Mouse (Mus musculus) layer of hippocampus, postnatal 14 days (tissue): ENCODE results near the gene Cfap74. TPM values are rescaled to one million over a fixed set of nuclear protein-coding genes. Genes with fewer than 3 reads are reported as not detected.
"Not testable (repeated sequence)": the region's sequence is repeated elsewhere in the genome, so short reads cannot be mapped to it uniquely, and the experiment has no call there.

Experiments used
- DNase-seq, 2 experiments: peaks; one replicate each; pipeline ENCODE4 v3.0.0; 2021 to 2022; ENCODE audit warnings: low spot score in 2 of 2, mixed read lengths in 1 of 2
- total RNA-seq, 2 experiments: library from RNA; stranded (reverse); gene quantifications; 2 replicates each; pipeline ENCODE4 v1.2.3; 2021

The Cfap74 gene
- total RNA-seq, 2 experiments from 2014 or later: 9.6 to 11.5 TPM

GRCm38 (mm10) chr4:155401121-155401520, 7.9 kb upstream of the Cfap74 start:
- DNase-seq: no peak

- no peak for DNase-seq
Observed at GRCm38 (mm10) chr4:155402489-155402888, 6.5 kb upstream of the Cfap74 start.

DNA sequence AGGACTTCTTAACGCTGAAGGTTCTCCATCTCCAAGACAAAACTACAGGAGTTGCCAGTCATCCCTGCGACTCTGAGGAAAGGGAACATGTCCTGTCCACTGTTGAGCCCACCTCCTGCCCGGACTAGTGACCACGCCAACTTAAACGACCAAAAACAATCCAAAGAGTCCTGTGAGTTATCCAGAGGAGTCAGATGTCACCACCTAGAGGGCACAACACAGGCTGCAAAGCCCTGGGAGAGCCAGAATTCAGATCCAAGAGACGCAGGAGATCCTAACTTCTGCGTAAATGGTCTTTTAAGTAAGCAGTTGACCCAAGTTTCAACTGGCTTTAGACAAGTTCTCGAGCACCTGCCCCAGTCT, 314 bp upstream of the Cfap74 start:
- no peak for DNase-seq

DNA sequence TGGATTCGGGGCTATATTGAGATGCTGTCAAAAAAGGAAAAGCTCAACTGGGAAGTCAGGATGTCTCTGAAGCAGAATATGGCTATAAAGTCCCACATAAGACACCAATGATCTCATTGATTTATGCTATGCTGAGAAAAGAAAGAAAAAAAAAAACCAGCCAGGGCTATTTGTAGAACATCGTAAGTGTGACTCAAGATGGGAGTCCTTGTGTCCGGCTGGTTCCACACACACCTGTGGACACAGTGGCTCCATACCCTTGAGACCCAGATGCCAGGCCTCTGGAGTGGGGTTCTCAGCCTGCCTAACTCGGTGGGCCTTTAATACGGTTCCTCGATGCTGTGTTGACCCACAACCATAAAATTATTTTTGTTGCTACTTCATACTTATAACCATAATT, 3.1 kb downstream of the Cfap74 start:
- no peak for DNase-seq

DNA sequence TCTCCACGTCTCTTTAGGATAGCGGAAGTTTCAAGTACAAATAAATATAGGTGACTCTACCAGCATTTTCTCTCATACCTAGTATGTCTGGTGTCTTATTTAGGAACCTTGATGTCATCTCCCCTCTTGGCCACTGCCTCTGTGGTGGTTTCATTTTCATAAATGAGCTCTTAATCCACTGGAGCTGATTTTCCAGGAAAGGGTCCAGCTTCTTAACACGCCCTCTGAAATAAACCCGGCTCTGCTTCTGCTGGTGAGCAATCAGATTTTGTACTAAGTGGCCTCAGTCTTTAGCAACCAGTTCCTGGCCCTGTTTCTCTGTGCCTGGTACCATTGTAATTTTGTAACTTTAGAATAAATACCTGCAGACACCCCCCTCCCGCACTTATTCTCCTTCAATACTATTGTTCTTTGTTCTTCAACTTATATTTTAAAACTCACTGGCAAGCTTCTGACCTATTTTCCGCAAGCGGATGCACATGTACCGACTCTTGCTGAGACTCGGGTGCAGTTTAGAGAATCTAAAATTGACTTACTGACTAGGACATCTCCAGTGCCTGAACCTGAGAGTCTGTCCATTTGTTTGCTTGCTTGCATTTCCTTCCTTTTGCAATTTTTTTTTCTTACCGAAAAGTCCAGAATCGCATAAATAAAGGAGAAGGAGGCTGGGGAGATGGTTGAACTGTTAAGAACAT, 4.8 kb downstream of the Cfap74 start:
- DNase-seq: no peak

GRCm38 (mm10) chr4:155414656-155415235, 5.8 kb downstream of the Cfap74 start:
- no peak for DNase-seq

DNA sequence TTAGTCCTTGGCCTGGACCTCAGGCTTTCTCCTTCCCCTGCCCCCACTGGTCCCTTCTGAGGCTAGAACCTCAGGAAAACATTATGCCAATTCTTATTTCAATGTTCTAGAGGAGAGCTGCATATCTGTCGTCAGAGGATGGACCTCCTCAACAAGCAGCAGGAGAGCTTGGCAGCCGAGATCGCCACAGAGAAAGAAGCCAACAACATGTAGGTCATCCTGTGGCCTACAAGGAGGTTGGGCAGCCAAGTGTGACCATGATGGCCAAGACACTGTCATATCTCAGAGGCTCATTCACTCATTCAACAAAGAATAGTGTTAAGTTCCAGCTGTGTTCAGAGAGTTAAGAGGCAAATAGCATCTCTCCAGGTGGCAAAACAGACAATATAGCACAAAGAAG, 11.1 kb downstream of the Cfap74 start:
- DNase-seq: no peak

GRCm38 (mm10) chr4:155421412-155422370, 12.7 kb downstream of the Cfap74 start:
- DNase-seq: not testable (repeated sequence)

DNA sequence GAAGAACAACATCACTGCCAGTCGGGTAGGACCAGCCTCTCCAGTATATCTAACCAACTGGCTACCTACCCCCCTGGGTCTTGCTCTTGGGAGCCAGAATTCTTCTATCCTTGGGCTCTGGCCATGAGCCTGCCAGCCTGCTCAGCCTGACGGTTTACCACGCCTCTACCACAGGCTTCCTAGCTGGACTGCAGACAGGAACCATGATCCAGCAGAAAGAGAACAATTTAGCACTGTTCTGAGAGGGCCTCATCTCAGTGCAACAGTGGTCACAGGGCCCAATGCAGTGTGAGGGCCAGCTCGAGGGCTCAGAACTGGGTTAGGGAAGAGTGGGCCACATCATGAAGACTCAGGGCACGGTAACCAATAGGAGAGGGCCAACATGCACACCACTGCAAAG, 15.0 kb downstream of the Cfap74 start:
- DNase-seq: no peak

GRCm38 (mm10) chr4:155426272-155426671, 17.3 kb downstream of the Cfap74 start:
- DNase-seq: no peak

DNA sequence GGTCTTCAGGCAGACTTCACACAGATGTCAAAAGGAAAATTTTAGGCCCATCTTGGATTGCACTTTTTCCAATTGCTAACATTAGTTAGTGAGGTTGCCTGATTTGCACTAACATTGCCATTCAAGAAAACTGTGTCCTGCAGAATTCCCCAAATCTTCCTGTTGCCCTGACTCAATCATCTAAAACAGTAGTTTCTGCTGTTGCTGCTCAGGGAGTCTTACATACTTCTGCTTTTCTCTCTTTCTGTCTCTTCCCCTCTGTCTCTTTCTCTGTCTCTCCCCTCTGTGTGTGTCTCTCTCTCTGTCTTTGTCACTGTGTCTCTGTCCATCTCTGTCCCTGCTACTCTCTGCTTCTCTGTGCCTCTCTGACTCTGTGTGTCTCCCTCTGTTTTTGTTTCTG, 19.5 kb downstream of the Cfap74 start:
- no peak for DNase-seq

- DNase-seq: no peak
Observed at GRCm38 (mm10) chr4:155429202-155429601, 20.2 kb downstream of the Cfap74 start.

- DNase-seq: no peak
Observed at GRCm38 (mm10) chr4:155432358-155432757, 23.4 kb downstream of the Cfap74 start.

DNA sequence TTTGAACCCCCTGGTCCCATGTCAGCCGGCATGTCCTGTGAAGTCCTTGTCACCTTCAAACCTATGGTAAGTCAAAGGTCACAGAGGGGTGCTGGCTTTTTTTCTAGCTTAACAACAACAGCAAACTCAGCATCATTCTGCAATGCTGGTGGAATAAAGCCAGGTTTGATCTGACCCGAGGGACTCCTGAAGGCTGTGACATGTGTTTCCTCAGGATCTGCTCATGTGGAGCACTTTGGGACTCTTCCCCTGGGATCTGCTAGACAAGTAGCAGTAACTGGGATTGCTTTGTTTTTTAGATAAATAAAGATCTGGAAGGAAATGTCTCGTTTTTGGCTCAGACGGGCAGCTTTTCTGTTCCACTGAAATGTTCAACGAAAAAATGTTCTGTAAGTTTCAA, 25.0 kb downstream of the Cfap74 start:
- no peak for DNase-seq

- DNase-seq: no peak
Observed at GRCm38 (mm10) chr4:155442808-155443207, 33.8 kb downstream of the Cfap74 start.

DNA sequence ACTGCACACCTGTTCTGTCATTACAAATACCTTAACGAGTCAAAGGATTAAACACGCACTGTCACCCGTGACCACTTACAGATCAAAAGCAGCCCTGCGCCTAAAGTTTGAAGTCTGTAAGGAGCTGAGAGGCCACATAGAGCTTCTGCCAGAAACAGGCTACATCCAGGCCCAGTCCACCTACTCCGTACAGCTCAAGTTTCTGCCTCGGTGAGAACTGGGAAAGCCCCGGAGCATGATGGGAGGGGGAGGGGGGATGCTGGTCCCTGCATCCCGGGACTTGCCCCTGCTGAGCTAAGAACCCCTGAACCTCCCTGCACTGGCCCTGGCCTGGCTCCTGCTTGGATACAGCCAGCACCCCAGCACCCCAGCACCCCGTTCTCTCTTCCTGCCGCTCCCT, 42.6 kb downstream of the Cfap74 start:
- DNase-seq: no peak

DNA sequence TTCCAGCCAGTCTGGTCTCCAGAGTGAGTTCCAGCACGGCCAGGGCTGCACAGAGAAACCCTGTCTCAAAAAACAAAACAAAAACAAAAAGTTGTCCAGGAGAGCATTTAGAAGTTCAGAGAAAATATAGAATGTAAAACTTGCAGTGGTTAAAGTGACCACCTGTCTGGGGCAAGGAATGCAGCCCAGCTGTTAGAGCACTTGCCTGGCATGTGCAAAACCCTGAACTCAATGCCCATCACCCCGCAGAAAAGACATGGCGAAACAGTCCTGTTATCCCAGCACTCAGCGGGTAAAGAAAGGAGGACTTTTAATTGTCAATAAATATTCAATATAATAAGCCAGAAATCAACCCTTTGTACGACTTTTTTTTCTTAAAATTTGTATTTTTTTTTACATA, 49.6 kb downstream of the Cfap74 start:
- DNase-seq: no peak

DNA sequence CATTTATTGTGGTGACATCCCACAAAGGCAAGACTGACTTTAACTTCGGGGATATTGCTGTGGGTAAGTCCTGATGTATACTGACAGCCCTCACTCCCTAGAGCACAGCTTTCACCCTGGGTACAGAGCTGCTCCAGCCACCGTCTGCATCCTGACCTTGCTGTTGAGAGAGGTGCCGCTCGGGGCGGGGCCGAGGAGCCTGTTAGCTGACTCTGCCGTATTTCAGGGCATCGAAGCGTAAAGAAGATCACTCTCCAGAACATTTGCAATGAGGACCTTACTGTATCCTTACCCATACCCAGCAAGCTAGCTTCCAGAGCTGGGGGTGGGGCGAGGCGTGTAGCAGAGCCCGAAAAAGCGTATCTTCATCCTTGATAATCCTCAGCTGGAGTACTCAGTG, 54.1 kb downstream of the Cfap74 start:
- no peak for DNase-seq

DNA sequence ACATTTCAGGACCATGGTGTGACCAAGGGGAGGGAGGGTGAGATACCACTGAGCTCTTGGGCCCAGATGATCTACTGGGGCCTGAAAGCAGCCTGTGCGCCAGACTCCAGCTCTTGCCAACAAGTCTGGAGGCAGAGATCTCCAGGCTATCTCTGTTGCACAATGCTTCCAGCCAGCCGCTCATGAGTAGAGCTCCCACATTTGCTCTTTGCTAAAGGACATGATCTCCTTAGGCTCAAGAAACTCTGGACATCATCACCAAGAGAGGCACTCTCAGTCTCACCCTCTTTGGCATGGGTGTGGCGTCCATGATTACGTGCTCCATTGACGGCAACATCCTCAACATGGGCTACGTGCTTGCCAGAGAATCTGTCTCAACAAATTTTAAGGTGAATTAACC, 54.6 kb downstream of the Cfap74 start:
- no peak for DNase-seq

DNA sequence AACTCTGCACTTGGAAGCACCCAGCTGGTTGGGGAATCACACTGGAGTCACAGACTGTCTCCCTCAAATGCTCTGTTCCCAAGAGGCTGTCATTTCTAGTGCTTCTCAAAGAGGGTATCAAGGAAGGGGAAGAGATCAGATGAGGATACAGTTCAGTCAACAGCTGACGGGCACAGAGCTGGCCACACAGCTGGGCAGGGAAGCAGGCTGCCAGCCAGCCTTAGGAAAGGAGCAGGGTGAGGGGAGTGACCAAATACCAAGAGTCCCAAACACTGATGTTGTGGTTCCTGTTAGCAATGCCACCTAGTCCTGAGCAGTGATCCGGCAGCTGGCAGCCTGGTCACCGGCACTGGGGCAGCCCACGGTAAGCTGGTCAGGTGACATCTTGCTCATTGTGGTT, 55.1 kb downstream of the Cfap74 start:
- DNase-seq: no peak

- no peak for DNase-seq
Observed at GRCm38 (mm10) chr4:155465607-155466006, 56.6 kb downstream of the Cfap74 start.

DNA sequence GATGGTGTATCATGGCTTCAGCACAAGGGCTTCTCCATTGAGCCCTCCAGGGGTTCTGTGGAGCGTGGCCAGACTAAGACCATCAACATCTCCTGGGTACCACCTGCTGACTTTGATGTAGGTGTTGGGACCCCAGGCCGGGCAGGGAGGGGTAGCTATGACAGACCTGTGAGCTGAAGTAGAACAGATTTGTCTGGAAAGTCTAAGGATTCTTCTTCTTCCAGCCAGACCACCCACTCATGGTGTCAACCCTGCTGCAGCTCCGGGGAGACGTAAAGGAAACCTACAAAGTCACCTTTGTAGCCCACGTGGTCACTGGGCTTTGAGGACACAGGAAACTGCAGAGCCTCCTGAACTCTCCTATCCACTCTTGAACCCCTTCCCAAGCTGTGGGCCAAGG, 57.1 kb downstream of the Cfap74 start:
- no peak for DNase-seq
